Mouse (Mus musculus) hindbrain, postnatal 0 days (tissue): ENCODE measurements around the gene Stt3a. TPM values are rescaled to one million over a fixed set of nuclear protein-coding genes. Genes with fewer than 3 reads are reported as not detected.

Source experiments
- ATAC-seq: fragments of 200-750 bp; cut with Nextera tagmentation; 2 replicates; pipeline ENCODE4 v1.8.0; 2017; ENCODE audit warnings: mild to moderate bottlenecking, moderate TSS enrichment, moderate library complexity
- DNase-seq: peaks from one replicate; pipeline ENCODE4 v3.0.0-alpha.2; 2015; ENCODE audit warnings: low spot score
- H3K27ac ChIP-seq: fragments of 300-500 bp; sonication (generic); 2 replicates; pipeline ENCODE4 v1.5.1; 2014; ENCODE audit warnings: mild to moderate bottlenecking
- H3K27me3 ChIP-seq: fragments of 300-500 bp; sonication (generic); 2 replicates; pipeline ENCODE4 v1.6.1; 2014; ENCODE audit warnings: low read length, mixed read lengths; ENCODE audit not compliant: insufficient read depth
- H3K36me3 ChIP-seq: fragments of 300-500 bp; sonication (generic); 2 replicates; pipeline ENCODE4 v1.6.1; 2014; ENCODE audit warnings: low read length, mixed read lengths; ENCODE audit not compliant: insufficient read depth
- H3K4me1 ChIP-seq: fragments of 300-500 bp; sonication (generic); 2 replicates; pipeline ENCODE4 v1.6.1; 2014; ENCODE audit warnings: antibody characterized with exemption, low read length, mixed read lengths; ENCODE audit not compliant: insufficient read depth
- H3K4me2 ChIP-seq: fragments of 300-500 bp; sonication (generic); 2 replicates; pipeline ENCODE4 v1.6.1; 2014; ENCODE audit warnings: low read depth, mild to moderate bottlenecking, low read length, moderate library complexity, mixed read lengths
- H3K4me3 ChIP-seq: fragments of 300-500 bp; sonication (generic); 2 replicates; pipeline ENCODE4 v1.5.1; 2014; ENCODE audit warnings: low read length
- H3K9ac ChIP-seq: fragments of 300-500 bp; sonication (generic); replicated peaks from 2 replicates; pipeline ENCODE4 v1.6.1; 2014; ENCODE audit warnings: mild to moderate bottlenecking, low read length, moderate library complexity, mixed read lengths
- H3K9me3 ChIP-seq: fragments of 300-500 bp; sonication (generic); 2 replicates; pipeline ENCODE4 v1.6.1; 2016; ENCODE audit warnings: low read length, mixed read lengths
- CTCF ChIP-seq: IDR thresholded peaks from 2 replicates; pipeline ENCODE4 v1.5.1; 2016; ENCODE audit warnings: antibody characterized with exemption, control low read depth, low read depth
- WGBS: fragments of 180-500 bp; shearing (Covaris S2); extraction: QIAGEN DNeasy Blood & Tissue Kit; methylation state at CpG from one replicate; pipeline ENCODE4 v1.1.7; 2014; 5-methylcytosine and 5-hydroxymethylcytosine counted together
- polyA plus RNA-seq: library from polyadenylated mRNA; unstranded; fragments of >200 nt; fragmentation: Nextera tagmentation; extraction: Ambion mirVana; gene quantifications from 2 replicates; pipeline ENCODE4 v1.2.1, GENCODE M21; 2015
- total RNA-seq: library from RNA; depleted of rRNA; stranded (reverse); fragments of >200 nt; gene quantifications from 2 replicates; pipeline ENCODE4 v1.2.3, GENCODE M21; 2014

Gene Stt3a
- total and polyA plus RNA-seq, 2 experiments from 2014 or later = 80.1 to 81.1 TPM

DNA sequence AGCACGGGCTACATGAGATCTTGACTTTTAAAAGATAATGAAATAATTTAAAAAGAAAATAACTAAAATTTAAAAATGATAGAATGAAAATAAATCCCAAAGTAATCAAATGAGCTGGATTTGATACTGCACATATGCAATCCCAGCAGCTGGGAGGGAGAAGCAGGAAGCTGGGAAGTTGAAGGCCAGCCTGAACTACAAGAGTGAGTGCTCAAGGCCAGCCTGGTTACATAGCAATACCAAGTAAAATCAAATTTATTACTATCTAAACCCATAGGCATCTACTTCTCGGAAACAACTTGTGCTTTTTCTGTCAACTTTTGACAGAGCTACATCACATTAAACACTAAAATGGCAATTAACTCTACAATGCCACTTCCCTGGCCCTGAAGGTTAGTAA is 16.4 kb upstream of the Stt3a start:
- Histone ChIP-seq H3K9ac (no peak overlapping the region), H3K27ac (no peak overlapping the region), H3K9me3 (no peaks in the 10 kb centered on the region), H3K27me3 (no peaks in the 10 kb centered on the region), H3K4me3 (no peak overlapping the region), H3K4me2 (no peak overlapping the region), H3K4me1 (no peaks in the 10 kb centered on the region), H3K36me3 (peaks cover 54% of the 10 kb centered on the region)
- DNase-seq (no peak), ATAC-seq (no peak)
- WGBS = 93% methylated on average over 2 of the region's 2 CpGs
- no peak for TF ChIP-seq CTCF

DNA sequence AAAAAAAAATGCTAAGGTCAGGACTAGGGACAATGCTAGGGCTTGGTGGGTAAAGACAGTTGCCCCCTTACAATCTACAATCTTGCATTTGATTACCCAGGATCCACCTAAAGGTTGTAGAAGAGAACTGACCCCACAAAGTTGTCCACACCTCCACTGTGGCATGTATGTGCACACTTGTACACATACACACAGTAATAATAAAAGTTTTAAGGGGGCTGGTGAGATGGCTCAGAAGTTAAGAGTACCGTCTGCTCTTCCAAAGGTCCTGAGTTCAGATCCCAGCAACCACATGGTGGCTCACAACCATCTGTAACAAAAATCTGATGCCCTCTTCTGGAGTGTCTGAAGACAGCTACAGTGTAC is 1.6 kb upstream of the Stt3a start:
- Histone ChIP-seq H3K4me3 (no peak overlapping the region; the same call in 1 of the 2 replicates), H3K4me2 (peak overlapping the region; percentile 75), H3K4me1 (peaks cover 8% of the 10 kb centered on the region; the same call in 1 of the 2 replicates), H3K9me3 (no peaks in the 10 kb centered on the region), H3K9ac (no peak overlapping the region; the same call in 1 of the 2 replicates), H3K27ac (peak overlapping the region; percentile 88; the same call in 1 of the 2 replicates), H3K27me3 (no peaks in the 10 kb centered on the region), H3K36me3 (peaks cover 2% of the 10 kb centered on the region; the same call in 1 of the 2 replicates)
- no peak for TF ChIP-seq CTCF
- ATAC-seq (no peak), DNase-seq (no peak)
- WGBS = 87% methylated on average over 1 of the region's 1 CpGs

DNA sequence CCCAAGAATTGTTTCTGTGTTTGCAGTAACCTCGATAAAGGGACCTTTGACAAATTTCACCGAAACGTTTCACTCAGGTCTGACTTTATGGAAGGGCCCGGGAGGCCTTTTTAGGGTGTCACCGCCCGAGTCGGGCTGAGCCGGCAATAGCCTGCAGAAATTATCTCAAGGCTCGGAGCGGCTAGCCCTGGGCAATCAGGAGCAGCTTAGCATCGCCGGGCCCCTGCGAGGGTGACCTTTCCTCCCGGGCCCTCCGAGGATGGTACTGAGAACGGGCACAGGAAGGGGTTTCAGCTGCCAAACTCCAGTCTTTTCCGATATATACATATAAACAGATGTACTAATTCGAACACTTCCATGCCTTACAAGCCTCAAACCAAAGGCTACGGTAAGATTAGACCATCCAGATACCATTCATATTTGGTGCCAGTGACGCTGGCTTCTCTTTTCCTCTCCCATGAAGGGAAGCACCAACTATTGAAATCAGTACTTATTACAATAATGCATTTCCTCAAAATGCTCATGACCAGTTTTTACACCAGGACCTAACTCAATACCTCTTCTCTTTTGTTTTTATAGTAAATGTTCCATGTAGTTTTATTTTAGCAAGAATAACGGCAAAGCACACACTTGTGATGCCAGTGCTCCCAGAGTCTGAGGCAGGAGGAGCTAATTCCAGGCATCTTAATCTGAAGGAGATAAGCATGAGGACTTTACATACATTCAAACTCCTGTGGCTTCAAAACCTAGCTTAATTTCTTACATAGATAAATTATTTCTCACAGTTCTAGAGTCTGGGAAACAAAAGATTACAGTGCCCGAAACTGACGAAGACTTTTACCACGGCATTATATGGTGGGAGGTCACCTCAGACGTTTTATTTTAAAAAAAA is 923 bp upstream of the Stt3a start:
- ATAC-seq (peak; percentile 13), DNase-seq (no peak)
- H3K27ac ChIP-seq = peak overlapping the region; percentile 88
- WGBS = 14% methylated on average over 25 of the region's 25 CpGs
- H3K4me1 ChIP-seq = peaks cover 8% of the 10 kb centered on the region; the same call in 1 of the 2 replicates
- peaks cover 5% of the 10 kb centered on the region; the same call in 1 of the 2 replicates for H3K36me3 ChIP-seq
- no peaks in the 10 kb centered on the region for H3K27me3 ChIP-seq
- H3K4me2 ChIP-seq = peak overlapping the region; percentile 75
- peak overlapping the region; percentile 72 for H3K9ac ChIP-seq
- H3K4me3 ChIP-seq = peak overlapping the region; percentile 53
- no peak for TF ChIP-seq CTCF
- H3K9me3 ChIP-seq = no peaks in the 10 kb centered on the region

DNA sequence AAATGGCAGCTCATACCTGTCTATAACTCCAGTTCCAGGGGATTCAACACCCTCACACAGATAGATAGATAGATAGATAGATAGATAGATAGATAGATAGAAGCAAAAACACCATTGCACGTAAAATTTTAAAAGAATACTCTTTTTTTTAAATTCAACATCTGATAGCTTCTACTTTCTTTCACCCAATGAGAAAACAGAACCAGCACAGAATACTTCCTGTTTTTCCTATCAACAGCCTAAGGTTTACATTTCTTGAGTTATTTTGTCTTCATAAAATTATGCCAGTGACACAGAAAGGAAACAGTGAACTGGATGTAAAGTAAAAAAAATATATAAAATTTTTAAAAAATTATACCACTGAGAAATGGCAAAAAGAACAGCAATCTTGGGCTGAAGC is 3.1 kb downstream of the Stt3a start:
- ATAC-seq (no peak), DNase-seq (no peak)
- H3K27me3 ChIP-seq = no peaks in the 10 kb centered on the region
- H3K4me1 ChIP-seq = peaks cover 8% of the 10 kb centered on the region; the same call in 1 of the 2 replicates
- peaks cover 20% of the 10 kb centered on the region; the same call in 1 of the 2 replicates for H3K36me3 ChIP-seq
- H3K9ac ChIP-seq = no peak overlapping the region
- no peak overlapping the region for H3K4me2 ChIP-seq
- 96% methylated on average over 1 of the region's 1 CpGs for WGBS
- no peaks in the 10 kb centered on the region for H3K9me3 ChIP-seq
- no peak overlapping the region for H3K27ac ChIP-seq
- H3K4me3 ChIP-seq = no peak overlapping the region
- TF ChIP-seq CTCF = no peak

DNA sequence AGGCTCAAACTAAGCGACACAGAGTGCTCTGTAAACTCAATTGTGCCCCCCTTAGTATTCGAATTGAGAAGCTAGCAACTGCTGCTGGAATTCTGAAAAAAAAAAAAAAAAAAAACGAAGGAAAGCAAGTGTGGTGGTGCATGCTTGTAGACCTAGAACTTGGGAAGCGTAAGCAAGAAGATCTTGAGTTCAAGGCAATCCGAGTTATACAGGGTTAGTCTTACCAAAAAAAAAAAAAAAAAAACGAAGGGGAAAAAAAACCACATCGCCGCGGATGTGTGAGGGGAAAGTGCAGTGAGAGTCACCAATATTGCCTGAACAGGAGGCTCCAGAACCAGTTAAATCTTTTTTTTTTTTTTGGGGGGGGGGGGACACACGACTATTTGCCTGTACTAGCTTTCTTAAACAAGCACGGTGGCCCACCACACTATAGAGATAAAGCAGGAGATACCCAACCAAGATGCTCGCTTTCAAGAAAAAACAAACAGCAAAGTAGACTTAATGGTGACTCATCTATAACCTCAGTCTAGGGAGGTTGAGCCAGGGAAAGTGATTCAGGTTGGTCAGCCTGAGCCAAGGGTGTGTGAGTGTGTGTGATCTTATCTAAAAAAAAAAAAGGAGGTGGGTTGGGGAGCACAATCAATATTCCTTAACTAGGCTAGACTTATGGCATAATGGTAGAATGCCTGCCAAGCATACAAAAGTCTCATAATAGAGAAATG is 40.3 kb downstream of the Stt3a start, which contains the start of gene Chek1:
Gene Chek1 (minus strand): TSS at position 32 of the 722 bp plus-strand sequence.
- WGBS = 10% methylated on average over 12 of the region's 12 CpGs
- H3K9me3 ChIP-seq = no peaks in the 10 kb centered on the region
- H3K4me3 ChIP-seq = peak within 1 kb of the TSS; percentile 50
- H3K4me2 ChIP-seq = peak within 1 kb of the TSS; percentile 96
- TF ChIP-seq CTCF = no peak
- H3K27me3 ChIP-seq = no peaks in the 10 kb centered on the region
- peaks cover 10% of the 10 kb centered on the region; the same call in 1 of the 2 replicates for H3K36me3 ChIP-seq
- peak within 1 kb of the TSS; percentile 65 for H3K27ac ChIP-seq
- peak within 1 kb of the TSS; percentile 56 for H3K9ac ChIP-seq
- H3K4me1 ChIP-seq = peaks cover 7% of the 10 kb centered on the region; the same call in 1 of the 2 replicates
- DNase-seq (no peak), ATAC-seq (peak; percentile 10; the same call in 1 of the 2 replicates)

DNA sequence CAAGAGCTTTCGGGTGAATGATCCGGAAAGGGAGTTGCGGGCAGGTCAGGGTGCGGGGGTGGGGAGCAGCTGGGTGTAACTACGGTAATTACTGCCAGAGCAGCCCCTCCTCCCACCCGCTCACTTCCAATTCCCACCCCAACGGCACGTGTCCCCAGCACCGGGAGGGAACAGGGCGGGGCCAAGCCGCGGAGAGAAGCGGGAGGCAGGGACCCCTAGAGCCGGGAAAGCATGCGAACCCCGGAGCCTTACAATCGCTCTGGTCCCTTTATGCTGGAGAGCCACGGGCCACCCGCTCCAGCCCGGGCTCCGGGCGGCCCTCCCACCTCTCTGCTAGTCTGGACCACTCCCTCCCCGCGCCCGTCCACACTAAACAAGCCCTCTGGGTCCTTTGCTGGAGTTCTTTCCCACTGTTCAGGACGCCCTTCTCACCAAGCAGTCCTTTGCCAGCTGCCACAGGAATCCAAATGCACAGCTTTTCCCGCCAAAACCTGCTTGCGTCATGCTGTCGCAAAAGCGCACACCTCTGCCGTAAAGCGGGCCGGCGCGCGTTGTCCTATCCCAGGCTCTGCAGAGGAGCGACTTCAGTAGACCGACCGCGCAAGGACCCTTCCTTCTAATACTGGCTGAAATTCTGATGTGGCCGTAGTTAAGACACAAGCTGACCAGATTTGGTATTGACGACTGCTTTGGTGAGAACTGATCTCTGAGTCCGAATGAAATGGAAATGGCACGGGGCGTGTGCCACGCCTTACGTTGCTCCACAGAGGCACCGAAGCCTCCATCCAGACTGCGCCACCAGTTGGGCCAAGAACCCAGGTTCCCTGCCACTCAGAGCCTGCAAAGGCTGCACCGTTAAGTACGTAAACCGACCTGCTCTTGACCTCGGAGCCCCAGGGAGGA is 41.1 kb downstream of the Stt3a start:
- Histone ChIP-seq H3K27me3 (no peaks in the 10 kb centered on the region), H3K27ac (peak overlapping the region; percentile 65), H3K36me3 (0 out of 2 replicates have a peak, but pooled peaks cover 4% of the 10 kb centered on the region), H3K4me1 (peaks cover 7% of the 10 kb centered on the region; the same call in 1 of the 2 replicates), H3K9me3 (no peaks in the 10 kb centered on the region), H3K9ac (peak overlapping the region; percentile 56), H3K4me2 (peak overlapping the region; percentile 96), H3K4me3 (peak overlapping the region; percentile 50)
- ATAC-seq (peak; percentile 94), DNase-seq (peak; percentile 96)
- no peak for TF ChIP-seq CTCF
- WGBS = under 1% methylated on average over 52 of the region's 53 CpGs
